Mouse (Mus musculus) stomach, postnatal 0 days (tissue): ENCODE results near the gene Manba. TPM values are rescaled to one million over a fixed set of nuclear protein-coding genes. Genes with fewer than 3 reads are reported as not detected.

ENCODE experiments used
- ATAC-seq: fragments of 200-750 bp; cut with Nextera tagmentation; 2 replicates; pipeline ENCODE4 v1.8.0; 2017; ENCODE audit not compliant: low FRiP score, low TSS enrichment
- DNase-seq: peaks from one replicate; pipeline ENCODE4 v3.0.0-alpha.2; 2016; ENCODE audit warnings: low spot score
- H3K27ac ChIP-seq: fragments of 300-500 bp; sonication (generic); replicated peaks from 2 replicates; pipeline ENCODE4 v1.5.1; 2014; ENCODE audit warnings: mild to moderate bottlenecking, control low read depth
- H3K27me3 ChIP-seq: fragments of 300-500 bp; sonication (generic); 2 replicates; pipeline ENCODE4 v1.6.1; 2014; ENCODE audit warnings: low read length; ENCODE audit not compliant: control insufficient read depth, insufficient read depth
- H3K36me3 ChIP-seq: fragments of 300-500 bp; sonication (generic); 2 replicates; pipeline ENCODE4 v1.6.1; 2014; ENCODE audit warnings: low read length, mixed read lengths; ENCODE audit not compliant: control insufficient read depth, insufficient read depth
- H3K4me1 ChIP-seq: fragments of 300-500 bp; sonication (generic); replicated peaks from 2 replicates; pipeline ENCODE4 v1.6.1; 2014; ENCODE audit warnings: antibody characterized with exemption; ENCODE audit not compliant: control insufficient read depth, insufficient read depth
- H3K4me2 ChIP-seq: fragments of 300-500 bp; sonication (generic); replicated peaks from 2 replicates; pipeline ENCODE4 v1.6.1; 2014; ENCODE audit warnings: low read depth, mild to moderate bottlenecking, control low read depth, moderate library complexity
- H3K4me3 ChIP-seq: fragments of 300-500 bp; sonication (generic); 2 replicates; pipeline ENCODE4 v1.5.1; 2014; ENCODE audit warnings: low read depth, low read length, control low read depth
- H3K9ac ChIP-seq: fragments of 300-500 bp; sonication (generic); 2 replicates; pipeline ENCODE4 v1.6.1; 2014; ENCODE audit warnings: mild to moderate bottlenecking, low read length, control low read depth, mixed read lengths
- H3K9me3 ChIP-seq: fragments of 300-500 bp; sonication (generic); 2 replicates; pipeline ENCODE4 v1.6.1; 2016; ENCODE audit warnings: low read length; ENCODE audit not compliant: control insufficient read depth
- CTCF ChIP-seq: IDR thresholded peaks from 2 replicates; pipeline ENCODE4 v1.5.1; 2016; ENCODE audit warnings: antibody characterized with exemption, low read depth, mild to moderate bottlenecking, moderate library complexity
- EP300 ChIP-seq: optimal IDR thresholded peaks from 2 replicates; pipeline ENCODE3; 2016; ENCODE audit warnings: antibody characterized with exemption
- WGBS: fragments of 180-500 bp; shearing (Covaris S2); extraction: QIAGEN DNeasy Blood & Tissue Kit; methylation state at CpG from one replicate; pipeline ENCODE4 v1.1.7; 2014; 5-methylcytosine and 5-hydroxymethylcytosine counted together
- polyA plus RNA-seq: library from polyadenylated mRNA; unstranded; fragments of >200 nt; fragmentation: Nextera tagmentation; extraction: Ambion mirVana; gene quantifications from 2 replicates; pipeline ENCODE4 v1.2.1, GENCODE M21; 2015

The Manba gene
- polyA plus RNA-seq, 1 experiment from 2014 or later = 11.8 TPM

DNA sequence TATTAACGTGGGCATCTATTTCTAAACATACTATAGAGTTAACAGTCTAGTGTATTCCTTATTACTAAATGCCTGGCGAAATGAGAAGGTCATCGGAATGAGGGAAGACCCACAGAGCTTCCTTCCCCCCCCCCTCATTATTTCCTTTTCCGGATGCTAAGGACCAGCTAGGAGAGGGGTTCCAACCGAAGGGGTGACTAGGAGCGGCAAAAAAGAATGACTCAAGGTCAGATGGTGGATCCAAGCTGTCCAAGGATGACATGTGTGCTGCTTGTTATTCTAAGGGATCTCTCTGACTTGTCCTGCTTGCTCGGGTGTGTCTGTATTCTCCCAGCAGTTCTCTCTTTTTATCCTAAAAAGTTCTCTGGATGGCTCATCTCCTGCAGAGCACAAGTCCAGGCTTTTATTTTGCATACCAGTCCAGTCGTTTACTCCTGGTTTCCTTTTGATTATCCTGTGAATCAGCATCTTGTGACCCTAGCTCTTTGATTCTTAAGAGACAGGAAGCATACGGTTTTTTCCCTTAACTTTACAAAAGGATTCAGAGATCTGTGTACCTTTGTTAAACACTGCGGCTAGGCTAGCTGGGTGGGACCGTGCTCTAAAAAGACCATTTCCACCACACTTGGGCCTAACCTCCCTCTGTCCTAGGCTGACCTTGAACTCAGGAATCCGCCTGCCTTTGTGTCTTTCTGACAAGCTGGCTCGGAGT lies 61.0 kb downstream of the Manba start:
- Histone ChIP-seq H3K9me3 (no peaks in the 10 kb centered on the region), H3K4me3 (no peak overlapping the region), H3K36me3 (no peaks in the 10 kb centered on the region), H3K9ac (no peak overlapping the region), H3K27ac (no peak overlapping the region), H3K4me1 (no peaks in the 10 kb centered on the region), H3K27me3 (no peaks in the 10 kb centered on the region), H3K4me2 (no peak overlapping the region)
- 52% methylated on average over 13 of the region's 13 CpGs for WGBS
- no peak for DNase-seq
- ATAC-seq = no peak
- no peak for TF ChIP-seq EP300
- TF ChIP-seq CTCF = no peak

DNA sequence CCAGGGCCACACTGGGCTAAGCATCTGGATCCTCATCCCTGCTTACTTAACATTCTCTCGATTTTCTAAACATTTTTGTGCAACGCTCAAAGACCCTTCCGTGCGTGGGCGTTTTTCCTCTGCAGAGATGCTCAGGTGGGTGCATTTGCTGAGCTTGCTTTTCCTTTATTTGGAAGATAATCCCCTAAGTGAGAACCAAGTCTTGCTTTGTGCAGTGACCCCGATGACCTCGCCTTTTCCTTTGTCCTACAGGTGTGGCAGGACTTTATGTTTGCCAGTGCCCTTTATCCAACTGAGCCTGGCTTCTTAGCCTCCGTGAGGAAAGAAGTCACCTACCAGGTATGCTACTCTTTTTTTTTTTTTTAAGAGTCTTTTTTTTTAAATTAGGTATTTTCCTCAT lies 61.9 kb downstream of the Manba start:
- TF ChIP-seq EP300 (no peak), CTCF (no peak)
- Histone ChIP-seq H3K4me2 (no peak overlapping the region), H3K9me3 (no peaks in the 10 kb centered on the region), H3K27me3 (no peaks in the 10 kb centered on the region), H3K27ac (no peak overlapping the region), H3K4me3 (no peak overlapping the region), H3K4me1 (no peaks in the 10 kb centered on the region), H3K9ac (no peak overlapping the region), H3K36me3 (no peaks in the 10 kb centered on the region)
- DNase-seq = no peak
- WGBS = 64% methylated on average over 8 of the region's 8 CpGs
- ATAC-seq = no peak

DNA sequence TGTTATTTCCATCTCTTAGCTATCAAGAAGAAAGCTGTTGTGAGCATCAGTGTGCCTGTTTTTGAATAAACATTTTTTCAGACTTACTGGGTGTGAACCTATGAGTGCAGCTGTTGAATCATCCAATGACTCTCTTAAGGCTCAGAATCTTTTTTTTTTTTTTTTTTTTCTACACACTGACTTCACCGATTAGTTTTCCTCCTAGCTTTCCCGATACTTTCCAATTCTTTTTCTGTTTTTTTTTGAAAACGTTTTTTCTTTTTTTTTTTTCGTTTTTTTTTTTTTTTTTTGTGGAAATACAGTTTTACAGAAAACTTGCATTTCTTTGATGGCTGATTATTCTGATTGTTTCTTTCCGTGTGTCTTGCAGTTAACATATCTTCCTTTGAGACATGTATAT lies 67.5 kb downstream of the Manba start:
- no peak for ATAC-seq

DNA sequence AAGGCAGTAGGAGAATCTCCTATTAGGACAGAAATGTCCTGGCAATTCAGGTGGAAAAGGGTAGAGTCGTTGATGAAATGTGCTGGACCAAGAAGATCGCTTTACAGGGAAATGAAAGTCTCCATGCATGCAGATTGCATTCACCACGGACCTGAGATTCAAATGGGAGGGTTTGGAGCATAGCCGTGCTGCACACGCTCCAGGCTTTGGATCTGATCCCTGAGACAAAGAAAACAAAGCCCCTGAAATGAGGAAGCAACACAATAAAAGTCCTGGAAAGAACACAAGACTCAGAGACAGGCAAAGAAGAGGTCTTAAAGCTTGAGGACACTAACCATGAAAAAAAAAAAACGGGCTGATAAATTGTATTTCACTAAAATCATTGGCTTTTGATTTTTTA lies 69.8 kb downstream of the Manba start:
- no peaks in the 10 kb centered on the region for H3K36me3 ChIP-seq
- H3K27me3 ChIP-seq = no peaks in the 10 kb centered on the region
- no peak for DNase-seq
- no peaks in the 10 kb centered on the region for H3K9me3 ChIP-seq
- no peak overlapping the region for H3K4me2 ChIP-seq
- no peak overlapping the region for H3K9ac ChIP-seq
- TF ChIP-seq CTCF (no peak), EP300 (no peak)
- no peak overlapping the region for H3K27ac ChIP-seq
- 70% methylated on average over 6 of the region's 6 CpGs for WGBS
- no peaks in the 10 kb centered on the region for H3K4me1 ChIP-seq
- no peak overlapping the region for H3K4me3 ChIP-seq
- ATAC-seq = no peak

More for the DNA sequence above, 67.5 kb downstream of the Manba start:
- Histone ChIP-seq H3K4me3 (no peak overlapping the region), H3K27me3 (no peaks in the 10 kb centered on the region), H3K4me1 (no peaks in the 10 kb centered on the region), H3K27ac (no peak overlapping the region), H3K4me2 (no peak overlapping the region), H3K9ac (no peak overlapping the region), H3K36me3 (no peaks in the 10 kb centered on the region), H3K9me3 (no peaks in the 10 kb centered on the region)
- no peak for DNase-seq
- TF ChIP-seq EP300 (no peak), CTCF (no peak)
- 78% methylated on average over 5 of the region's 5 CpGs for WGBS

GRCm38 (mm10) chr3:135556052-135556587 lies 70.7 kb downstream of the Manba start:
- H3K27me3 ChIP-seq = no peaks in the 10 kb centered on the region
- no peak overlapping the region for H3K4me3 ChIP-seq
- no peaks in the 10 kb centered on the region for H3K36me3 ChIP-seq
- H3K9ac ChIP-seq = no peak overlapping the region
- no peak overlapping the region for H3K4me2 ChIP-seq
- no peak for ATAC-seq
- no peak for DNase-seq
- H3K4me1 ChIP-seq = no peaks in the 10 kb centered on the region
- no peaks in the 10 kb centered on the region for H3K9me3 ChIP-seq
- 61% methylated on average over 7 of the region's 7 CpGs for WGBS
- TF ChIP-seq EP300 = no peak
- peak; percentile 60 for TF ChIP-seq CTCF
- H3K27ac ChIP-seq = no peak overlapping the region

DNA sequence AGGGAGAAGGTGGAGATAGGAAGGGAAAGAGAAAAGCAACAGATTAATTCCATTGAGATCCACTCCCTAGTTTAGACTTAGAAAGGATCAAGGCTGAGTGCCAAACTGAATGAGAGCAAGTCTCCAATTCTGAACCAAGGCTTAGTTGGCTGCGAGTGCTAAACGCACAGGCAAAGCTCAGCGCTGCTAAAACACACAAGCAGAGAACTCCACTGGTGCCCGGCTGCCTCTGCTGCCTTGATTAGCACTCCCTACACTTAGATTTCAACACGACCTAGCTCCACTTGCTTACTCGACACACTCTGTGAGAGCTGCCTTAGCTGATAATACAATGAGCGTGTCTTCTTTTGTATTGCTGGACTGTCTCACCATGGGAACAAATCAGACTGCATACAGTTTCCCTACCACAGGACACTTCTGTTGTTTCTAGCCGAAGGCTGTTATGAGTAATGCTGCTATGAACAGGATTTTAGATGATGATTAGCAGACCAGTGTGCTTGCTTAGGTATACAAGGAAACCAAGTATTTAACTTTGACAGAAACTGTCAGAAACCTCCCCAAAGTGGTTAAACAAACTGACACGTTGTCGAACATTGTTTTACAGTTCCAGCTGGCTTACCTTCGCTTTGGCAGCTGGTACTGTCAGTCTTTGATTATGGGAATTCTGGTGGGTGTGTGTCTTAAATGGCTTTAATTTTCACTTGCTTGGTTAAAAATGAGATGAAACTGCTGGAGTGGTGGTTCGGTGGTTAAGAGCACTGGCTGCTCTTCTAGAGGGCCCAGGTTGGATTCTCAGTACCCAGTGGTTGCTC lies 71.6 kb downstream of the Manba start:
- no peak for TF ChIP-seq CTCF
- TF ChIP-seq EP300 = no peak
- 60% methylated on average over 12 of the region's 12 CpGs for WGBS
- Histone ChIP-seq H3K4me1 (no peaks in the 10 kb centered on the region), H3K9me3 (no peaks in the 10 kb centered on the region), H3K9ac (no peak overlapping the region), H3K27me3 (no peaks in the 10 kb centered on the region), H3K36me3 (no peaks in the 10 kb centered on the region), H3K4me3 (no peak overlapping the region), H3K27ac (no peak overlapping the region), H3K4me2 (no peak overlapping the region)
- DNase-seq (no peak), ATAC-seq (no peak)
